Mouse (Mus musculus) lung, postnatal 0 days (tissue): Measurements from ENCODE around the gene Dera.

Source experiments
- CTCF ChIP-seq: IDR thresholded peaks from 2 replicates; pipeline ENCODE4 v1.5.1; 2016; ENCODE audit warnings: antibody characterized with exemption, mild to moderate bottlenecking
- EP300 ChIP-seq: IDR thresholded peaks from 2 replicates; pipeline ENCODE4 v1.6.1; 2016; ENCODE audit warnings: antibody characterized with exemption, mild to moderate bottlenecking, control low read depth

DNA sequence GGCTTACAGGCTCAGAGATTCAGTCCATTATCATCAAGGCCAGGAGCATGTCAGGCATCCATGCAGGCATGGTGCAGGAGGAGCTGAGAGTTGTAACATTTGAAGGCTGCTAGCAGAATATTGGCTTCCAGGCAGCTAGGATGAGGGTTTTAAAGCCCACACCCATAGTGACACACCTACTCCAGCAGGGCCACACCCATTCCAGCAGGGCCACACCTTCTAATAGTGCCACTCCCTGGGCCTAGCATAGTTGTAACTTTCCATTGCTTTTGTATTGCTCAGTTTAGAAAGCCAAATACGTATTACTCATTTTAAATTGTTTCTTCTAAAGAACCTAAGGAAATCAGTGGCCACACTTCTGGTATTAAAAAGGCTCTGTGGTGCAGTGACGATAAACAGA, 13.4 kb upstream of the Dera start:
- TF ChIP-seq EP300 (no peak), CTCF (no peak)
